Mouse (Mus musculus): ENCODE results near the gene Srebf1. TPM values are rescaled to one million over a fixed set of nuclear protein-coding genes. Genes with fewer than 3 reads are reported as not detected.

Srebf1 gene
- polyA plus RNA-seq, 1 experiment from 2014 or later: 34.1 TPM

Small RNA genes lying within 50 kb of the gene (microRNA-seq; reads per million reads assigned to microRNA genes)
- gene Mir6921 (1.2 reads per million), gene Mir6922 (not detected)

Other genes with a start within 250 kb of the Srebf1 start
- 7.6 and 9.4 TPM in 2 replicates for gene Pemt, start 176.1 kb downstream of the Srebf1 start, polyA plus RNA-seq (2015; fragmentation: Nextera tagmentation; extraction: Ambion mirVana)
- gene Rai1, start 117.6 kb downstream of the Srebf1 start, polyA plus RNA-seq (2015; fragmentation: Nextera tagmentation; extraction: Ambion mirVana): 25.0 and 26.5 TPM in 2 replicates
- 66.4 and 74.6 TPM in 2 replicates for gene Tom1l2, start 130.3 kb upstream of the Srebf1 start, polyA plus RNA-seq (2015; fragmentation: Nextera tagmentation; extraction: Ambion mirVana)
- gene Drc3, start 130.7 kb upstream of the Srebf1 start, polyA plus RNA-seq (2015; fragmentation: Nextera tagmentation; extraction: Ambion mirVana): 6.6 and 7.1 TPM in 2 replicates
- 24.4 and 24.8 TPM in 2 replicates for gene Gid4, start 194.6 kb upstream of the Srebf1 start, polyA plus RNA-seq (2015; fragmentation: Nextera tagmentation; extraction: Ambion mirVana)
- 43.3 and 47.4 TPM in 2 replicates for gene Atpaf2, start 195.9 kb upstream of the Srebf1 start, polyA plus RNA-seq (2015; fragmentation: Nextera tagmentation; extraction: Ambion mirVana)
- gene Drg2, start 232.0 kb upstream of the Srebf1 start, polyA plus RNA-seq (2015; fragmentation: Nextera tagmentation; extraction: Ambion mirVana): 90.8 and 91.5 TPM in 2 replicates
- gene Myo15, start 246.8 kb upstream of the Srebf1 start, polyA plus RNA-seq (2015; fragmentation: Nextera tagmentation; extraction: Ambion mirVana): 0.08 and 0.16 TPM in 2 replicates